Mouse (Mus musculus): ENCODE data around the gene Iqck. TPM values are rescaled to one million over a fixed set of nuclear protein-coding genes. Genes with fewer than 3 reads are reported as not detected.
A peak's percentile ranks its signal among the peaks of the same experiment; 100 is the strongest.

Iqck gene
- polyA plus RNA-seq, 2 experiments from 2014 or later: 0.12 TPM; not detected in 1

DNA sequence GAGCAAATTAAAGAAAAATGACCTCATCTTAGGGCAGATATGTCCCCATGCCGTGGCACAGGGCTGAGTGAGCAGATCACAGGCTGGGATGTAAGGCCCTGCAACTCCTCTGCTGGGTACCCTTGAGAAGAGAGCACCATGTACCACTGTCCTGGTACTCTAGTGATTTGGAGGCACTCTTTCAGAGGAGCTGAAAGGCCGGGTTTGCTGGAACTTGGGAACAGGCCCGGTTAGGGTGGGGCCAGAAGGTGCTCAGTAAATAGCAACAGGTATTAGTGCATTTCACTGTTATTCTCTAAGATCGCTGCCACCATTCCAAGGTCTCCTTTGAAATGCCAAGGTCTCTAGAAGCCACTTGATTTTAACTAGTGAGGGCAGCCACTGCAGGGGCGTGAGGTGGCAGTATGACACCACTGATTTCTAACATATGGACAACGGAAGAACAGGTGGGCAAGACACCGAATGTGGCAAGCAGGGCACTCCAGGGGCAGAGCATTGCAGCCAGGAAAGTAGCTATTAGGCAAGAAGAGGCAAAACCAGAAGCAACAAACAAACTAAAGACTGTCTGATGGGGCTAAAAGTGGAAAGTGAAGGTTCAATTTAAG lies 59.1 kb downstream of the Iqck start:
- no peak for ATAC-seq

DNA sequence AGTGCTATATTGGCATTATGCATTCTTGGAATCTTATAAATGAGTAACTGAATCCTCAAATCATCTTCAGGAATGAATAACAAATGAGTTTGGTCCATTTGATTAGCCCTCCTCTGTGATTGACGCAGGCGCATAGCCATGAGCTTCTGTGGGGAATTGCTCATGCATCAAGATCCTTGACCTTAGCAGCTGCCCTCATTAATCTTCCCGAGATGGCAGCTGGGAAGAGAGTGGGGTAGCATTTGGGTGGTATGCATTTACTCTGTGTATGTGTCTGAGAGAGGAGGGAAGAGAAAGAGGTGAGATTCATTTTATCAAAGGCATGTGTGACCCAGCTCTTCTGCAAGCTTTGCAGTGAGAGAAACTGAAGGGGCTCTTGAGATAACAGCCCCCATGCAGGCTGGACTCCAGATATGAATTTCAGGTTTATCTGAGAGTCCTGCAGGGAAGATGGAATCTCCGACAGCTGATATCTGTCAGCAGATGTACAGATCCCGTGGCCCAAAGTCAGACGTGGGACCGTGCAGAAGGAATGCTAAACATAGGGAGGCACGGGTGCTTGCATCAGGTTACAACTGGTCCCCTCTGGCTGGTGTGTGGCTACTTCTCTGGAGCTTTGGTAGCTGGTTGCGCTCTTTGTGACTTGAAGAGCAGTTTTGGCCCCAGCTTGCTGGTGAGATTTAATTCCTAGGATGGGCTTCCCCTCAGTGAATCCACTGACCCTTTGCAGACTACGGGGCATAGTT lies 63.9 kb downstream of the Iqck start:
- ATAC-seq: no peak

DNA sequence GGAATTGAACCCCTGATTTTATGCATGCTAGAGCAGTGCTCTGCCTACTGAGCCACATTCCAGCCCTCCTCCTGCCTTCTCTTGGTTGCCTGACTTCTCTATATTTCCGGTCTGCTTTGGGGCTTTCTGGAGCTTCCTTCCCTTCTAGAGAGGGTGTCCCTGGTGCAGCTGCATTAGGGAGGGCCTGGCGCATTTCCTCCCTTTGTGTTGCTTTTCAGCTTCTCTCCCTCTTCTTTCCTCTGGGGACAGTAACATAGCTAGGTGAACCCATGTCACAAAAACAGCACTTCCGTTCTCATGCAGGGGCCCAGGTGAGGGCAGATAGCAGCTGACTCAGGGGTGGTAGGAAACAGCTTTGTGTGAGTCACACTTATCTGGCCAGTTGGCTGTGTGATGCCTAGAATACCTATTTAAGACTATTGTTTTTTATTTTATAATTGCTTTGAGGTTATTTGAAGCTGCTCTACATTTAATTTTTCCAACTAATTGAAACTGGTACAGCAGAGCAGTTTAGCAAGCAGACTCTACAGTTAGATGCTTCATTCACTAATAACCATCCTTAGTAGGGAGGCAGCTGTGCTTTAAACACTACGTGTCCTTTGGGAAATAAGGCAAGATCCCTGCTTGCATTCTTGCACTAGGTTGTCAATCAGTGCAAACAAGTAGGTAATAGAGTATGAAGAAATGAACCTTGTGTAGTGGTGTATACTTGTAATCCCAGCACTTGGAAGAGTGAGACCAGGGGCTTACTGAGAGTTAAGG lies 67.1 kb downstream of the Iqck start:
- peak; percentile 69 for ATAC-seq

GRCm38 (mm10) chr7:118925547-118925946 lies 70.0 kb downstream of the Iqck start:
- no peak for ATAC-seq

DNA sequence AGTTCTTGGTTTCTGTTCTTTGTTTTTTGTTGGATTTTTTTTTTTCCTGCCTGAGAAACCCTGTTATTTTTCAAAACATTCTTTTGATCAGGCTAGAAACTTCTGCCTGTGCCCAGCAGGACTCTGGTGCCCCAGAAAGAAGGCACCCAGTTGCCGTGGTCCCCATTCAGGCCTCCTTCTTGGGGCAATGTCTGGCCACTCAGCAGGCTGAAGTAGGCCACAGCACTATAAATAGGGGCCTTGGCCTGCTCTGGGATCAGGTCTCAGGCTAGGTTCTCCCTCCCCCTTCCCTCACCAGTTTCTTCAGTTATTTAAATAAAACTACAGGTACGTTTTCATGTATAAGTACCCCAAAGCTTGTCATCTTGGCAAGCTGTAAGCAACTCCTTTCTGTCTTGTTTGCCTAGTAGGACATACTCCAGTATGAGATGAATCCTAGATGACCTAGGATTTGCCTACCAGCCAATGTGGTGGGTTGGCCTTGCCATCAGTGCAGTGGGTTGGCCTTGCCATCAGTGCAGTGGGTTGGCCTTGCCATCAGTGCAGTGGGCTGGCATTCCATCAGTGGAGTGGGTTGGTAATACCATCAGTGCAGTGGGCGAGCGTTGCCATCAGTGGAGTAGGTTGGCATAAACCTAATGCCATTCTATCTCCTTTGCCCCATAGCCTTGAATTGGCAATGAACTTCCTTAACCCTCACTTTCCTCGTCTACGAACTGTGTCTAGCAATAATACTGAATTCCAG lies 71.1 kb downstream of the Iqck start:
- ATAC-seq: no peak

- ATAC-seq: no peak
Observed at GRCm38 (mm10) chr7:118927279-118927678, 71.7 kb downstream of the Iqck start.

GRCm38 (mm10) chr7:118928316-118928715 lies 72.8 kb downstream of the Iqck start:
- ATAC-seq: no peak

- ATAC-seq: no peak
Observed at GRCm38 (mm10) chr7:118928916-118929315, 73.4 kb downstream of the Iqck start.

DNA sequence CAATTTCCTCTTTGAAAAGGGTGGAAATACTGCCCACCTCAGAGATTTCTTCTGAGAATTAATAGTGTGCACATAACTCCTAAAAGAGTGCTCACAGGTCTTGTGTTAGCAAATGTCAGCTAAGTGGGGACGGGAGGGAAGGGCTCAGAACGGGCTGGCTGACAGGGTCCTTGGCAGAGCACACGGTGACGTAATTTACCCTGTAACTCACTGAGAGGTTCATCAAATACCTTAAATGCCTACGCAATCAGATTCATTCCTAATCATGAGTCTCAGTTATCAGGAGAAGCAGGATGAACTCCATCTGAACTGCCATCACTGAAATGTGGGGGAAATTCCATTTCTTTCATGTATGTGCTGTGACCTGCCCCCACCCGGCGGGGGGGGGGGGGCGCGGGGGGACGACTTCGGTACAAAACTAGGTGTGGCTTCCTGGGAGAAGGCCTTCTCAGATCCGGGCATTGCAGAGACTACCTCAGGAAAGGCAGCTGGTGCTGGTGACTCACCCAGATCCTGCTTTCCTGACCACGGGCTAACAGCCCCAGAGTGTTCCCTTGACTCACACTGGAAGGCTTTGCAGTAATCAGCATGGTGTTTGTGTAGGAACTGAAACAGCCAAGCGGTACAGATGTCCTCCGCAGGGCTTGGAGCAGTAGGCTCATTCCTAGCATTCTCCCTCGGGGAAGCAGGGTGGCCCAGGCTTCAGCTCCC lies 74.2 kb downstream of the Iqck start:
- no peak for ATAC-seq

DNA sequence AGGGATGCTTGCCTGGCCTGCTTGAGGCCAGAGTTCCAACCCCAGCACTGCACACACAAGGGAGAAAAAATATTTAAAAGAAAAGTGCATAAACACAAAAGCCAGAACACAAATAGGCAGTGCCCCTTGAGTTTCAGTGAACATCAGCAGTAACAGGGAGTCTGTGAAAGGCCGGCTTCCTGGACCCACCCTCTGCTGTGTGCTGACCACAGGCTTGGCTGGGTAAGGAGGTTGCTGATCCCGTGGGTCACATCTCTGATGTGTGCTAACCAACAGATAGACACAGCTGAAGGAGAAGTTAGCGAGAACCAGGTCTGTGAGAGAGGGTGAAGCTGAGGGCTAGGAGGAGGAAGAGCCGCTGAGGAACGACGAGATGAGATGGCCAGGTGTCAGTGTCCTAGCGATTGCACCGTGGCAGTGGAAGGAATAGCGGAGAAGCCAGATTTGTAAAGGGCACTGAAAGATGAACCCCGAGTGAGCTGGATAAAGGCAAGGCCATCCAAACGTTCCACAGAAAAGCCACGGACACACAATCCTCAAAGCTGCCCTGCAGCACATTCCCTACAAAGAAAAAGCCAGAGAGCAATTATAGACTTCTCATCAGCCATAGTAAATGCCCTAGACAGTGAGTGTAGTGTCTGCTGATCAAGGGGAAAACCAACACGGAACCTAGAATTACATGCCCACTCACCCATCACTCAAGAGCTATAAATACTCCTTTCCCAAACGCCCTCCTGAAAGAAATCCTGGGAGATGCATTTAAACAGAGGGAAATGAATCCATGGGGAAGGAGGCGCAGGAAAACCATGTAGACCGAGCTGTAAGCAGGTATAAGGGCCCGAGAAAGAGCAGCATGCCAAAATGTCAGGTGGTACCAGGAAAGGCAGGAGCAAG lies 76.2 kb downstream of the Iqck start:
- ATAC-seq: no peak

DNA sequence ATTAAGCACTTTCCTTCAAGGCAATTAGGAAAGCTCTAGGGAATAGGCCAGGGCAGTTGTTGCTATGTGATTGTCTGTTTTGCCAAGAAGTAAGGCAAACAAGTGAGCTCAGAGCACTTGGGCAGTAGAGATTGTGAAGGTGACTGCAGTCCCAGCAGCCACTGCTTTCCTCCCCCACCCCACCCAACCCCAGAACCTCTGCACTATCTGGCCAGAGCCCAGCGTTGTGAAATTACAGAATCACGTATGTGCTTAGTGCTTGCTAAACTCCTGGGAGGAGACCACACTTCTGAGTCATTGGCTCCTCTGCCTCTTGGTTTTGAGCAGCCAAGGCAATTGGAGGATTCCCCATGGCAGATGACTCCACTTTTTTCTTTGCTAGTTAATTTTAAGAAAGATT lies 79.8 kb downstream of the Iqck start:
- no peak for ATAC-seq

DNA sequence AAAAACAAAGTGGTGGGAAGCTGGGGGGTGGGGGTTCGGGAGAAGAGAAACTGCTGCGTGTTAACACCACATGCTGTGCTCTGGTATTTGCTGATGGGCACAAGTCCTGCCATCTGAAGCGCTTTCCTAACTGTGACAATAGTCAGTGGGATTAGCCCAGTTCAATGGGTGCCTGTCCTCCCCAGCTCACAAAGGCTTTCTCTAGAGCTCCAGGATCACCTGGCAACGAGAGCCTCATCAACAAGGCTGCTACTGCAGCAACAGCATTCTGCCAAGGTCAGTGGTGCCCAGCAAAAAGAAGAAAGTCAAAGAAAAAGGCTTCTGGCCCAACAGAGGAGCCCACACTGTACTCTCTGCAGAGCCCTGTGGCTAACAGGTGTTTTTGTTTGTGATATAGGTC lies 81.3 kb downstream of the Iqck start:
- no peak for ATAC-seq

DNA sequence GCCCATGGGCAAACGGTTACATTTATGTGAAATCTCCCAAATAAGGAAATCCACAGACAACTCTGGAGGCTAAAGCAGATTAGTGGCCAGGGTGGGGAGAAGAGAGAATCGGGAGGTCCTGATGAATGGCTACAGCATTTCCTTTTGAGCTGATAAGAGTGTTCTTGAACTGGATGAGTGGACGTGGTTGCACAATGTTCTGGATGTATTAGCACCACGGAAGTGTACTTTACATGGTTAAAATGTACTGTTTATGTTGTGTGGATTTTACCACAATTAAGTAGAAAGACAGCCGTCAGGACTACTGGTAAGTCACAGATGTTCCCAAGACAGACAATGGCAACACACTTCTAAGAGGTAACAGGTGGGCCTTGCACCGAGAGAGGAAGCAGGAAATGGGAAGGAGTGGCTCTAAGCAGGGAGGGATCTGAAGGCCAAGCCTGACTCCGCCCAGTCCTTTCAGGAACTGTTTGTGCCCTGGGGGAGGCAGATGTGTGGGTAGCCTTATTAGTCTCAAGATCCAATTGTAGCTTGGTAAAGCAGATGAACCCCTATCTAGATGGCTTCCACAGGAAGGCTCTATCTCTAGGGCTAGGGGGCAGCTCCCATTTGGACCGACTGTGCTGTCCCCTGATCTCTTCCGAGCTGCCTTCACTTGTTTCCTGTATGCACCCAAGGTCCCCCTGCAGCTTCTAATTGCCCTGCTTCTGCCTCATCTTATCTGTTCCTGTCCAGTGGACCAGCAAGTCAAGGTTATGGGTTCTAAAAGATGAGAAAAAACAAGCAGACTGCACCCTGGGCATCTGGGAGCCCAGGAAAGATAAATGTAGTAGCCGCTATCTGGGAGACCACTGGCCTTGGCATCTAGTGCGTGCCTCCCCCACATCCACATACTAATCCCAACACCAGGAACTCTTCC lies 82.2 kb downstream of the Iqck start:
- ATAC-seq: no peak

GRCm38 (mm10) chr7:118942297-118942696 lies 86.7 kb downstream of the Iqck start:
- no peak for ATAC-seq

GRCm38 (mm10) chr7:118943170-118943569 lies 87.6 kb downstream of the Iqck start:
- ATAC-seq: no peak

DNA sequence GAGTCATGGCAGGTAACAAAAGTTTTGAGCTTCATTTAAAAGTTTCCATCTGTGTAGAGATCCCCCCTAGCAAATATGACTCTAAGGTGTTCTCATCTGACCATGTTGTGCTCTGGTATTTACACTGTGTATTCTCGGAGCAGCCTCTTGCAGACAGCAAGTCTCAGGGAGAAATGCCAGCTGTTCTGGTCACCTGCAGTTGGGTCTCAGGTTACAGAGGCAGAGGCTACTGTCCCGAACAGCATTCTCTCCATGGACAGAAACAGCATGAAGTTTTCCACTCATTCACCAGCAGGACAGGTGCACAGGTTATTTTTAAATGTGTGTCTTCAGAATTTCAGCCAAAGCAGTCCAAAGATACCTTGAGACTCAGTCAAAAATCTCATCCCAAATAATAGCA lies 89.3 kb downstream of the Iqck start:
- ATAC-seq: no peak

- ATAC-seq: no peak
Observed at GRCm38 (mm10) chr7:118947241-118947640, 91.7 kb downstream of the Iqck start.

- no peak for ATAC-seq
Observed at GRCm38 (mm10) chr7:118948677-118949282, 93.2 kb downstream of the Iqck start.

DNA sequence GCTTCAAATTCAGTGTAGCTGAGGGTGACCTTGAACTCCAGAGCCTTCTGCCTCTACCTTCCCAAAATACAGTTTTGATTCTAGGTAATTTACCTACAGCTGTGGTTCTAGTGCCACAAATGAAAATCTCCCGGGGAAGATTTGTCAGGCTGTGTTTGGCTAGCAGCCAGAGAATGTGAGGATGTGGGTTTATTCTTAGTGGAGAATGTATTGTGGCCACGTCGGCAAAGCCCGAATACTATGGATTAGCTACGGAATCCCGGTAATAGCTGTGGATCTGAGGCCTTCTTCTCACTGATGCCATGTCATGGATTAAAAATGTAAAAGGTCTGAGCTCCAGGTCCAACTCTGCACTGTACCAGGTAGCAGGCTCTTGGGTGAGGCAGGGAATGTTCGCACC lies 94.2 kb downstream of the Iqck start:
- no peak for ATAC-seq

Measured in activated CD4-positive, CD25-positive, alpha-beta regulatory T cell, adult 4 months (primary cell).